Mouse (Mus musculus) bone marrow macrophage, adult 2 months (primary cell): ENCODE results near the gene M6pr.

Experiments
- CTCF ChIP-seq: IDR thresholded peaks from 2 replicates; pipeline ENCODE4 v1.5.1; 2012; ENCODE audit warnings: low read depth, mild to moderate bottlenecking, low read length, moderate library complexity
- POLR2A ChIP-seq: IDR thresholded peaks from 2 replicates; pipeline ENCODE4 v1.6.1; 2012; ENCODE audit warnings: mild to moderate bottlenecking, low read depth, low read length, borderline replicate concordance

- no peak for TF ChIP-seq CTCF
- TF ChIP-seq POLR2A, result no peak
Measured at GRCm38 (mm10) chr6:122283429-122283828, 25.1 kb upstream of the M6pr start.
